Mouse (Mus musculus) embryonic fibroblast, embryonic 13.5 days (primary cell): ENCODE measurements around the gene Cd52.

Source experiments
- CTCF ChIP-seq: IDR thresholded peaks from 2 replicates; pipeline ENCODE4 v1.5.1; 2011; ENCODE audit warnings: mild to moderate bottlenecking, control low read depth, low read length, moderate library complexity, borderline replicate concordance; ENCODE audit not compliant: insufficient read depth
- POLR2A ChIP-seq: IDR thresholded peaks from 2 replicates; pipeline ENCODE4 v1.6.1; 2011; ENCODE audit warnings: low read depth, mild to moderate bottlenecking, control low read depth, low read length, moderate library complexity

- TF ChIP-seq CTCF, result no peak
- TF ChIP-seq POLR2A, result no peak
These were observed 26.9 kb downstream of the Cd52 start for GRCm38 (mm10) chr4:134067833-134068544.
